Mouse (Mus musculus) liver, embryonic 12.5 days (tissue): Measurements from ENCODE around the gene Adcy2. TPM values are rescaled to one million over a fixed set of nuclear protein-coding genes. Genes with fewer than 3 reads are reported as not detected.

Source experiments
- ATAC-seq: fragments of 200-750 bp; cut with Nextera tagmentation; 2 replicates; pipeline ENCODE4 v1.8.0; 2017; ENCODE audit warnings: moderate number of reproducible peaks, mild to moderate bottlenecking, moderate library complexity
- H3K27ac ChIP-seq: fragments of 300-500 bp; sonication (generic); 2 replicates; pipeline ENCODE4 v1.5.1; 2016; ENCODE audit warnings: mild to moderate bottlenecking
- H3K27me3 ChIP-seq: fragments of 300-500 bp; sonication (generic); replicated peaks from 2 replicates; pipeline ENCODE4 v1.6.1; 2016; ENCODE audit warnings: mild to moderate bottlenecking, moderate library complexity
- H3K36me3 ChIP-seq: fragments of 300-500 bp; sonication (generic); 2 replicates; pipeline ENCODE4 v1.6.1; 2016; ENCODE audit warnings: mild to moderate bottlenecking, moderate library complexity
- H3K4me1 ChIP-seq: fragments of 300-500 bp; sonication (generic); 2 replicates; pipeline ENCODE4 v1.6.1; 2016
- H3K4me2 ChIP-seq: fragments of 300-500 bp; sonication (generic); 2 replicates; pipeline ENCODE4 v1.6.1; 2016; ENCODE audit warnings: mild to moderate bottlenecking, moderate library complexity
- H3K4me3 ChIP-seq: fragments of 300-500 bp; sonication (generic); 2 replicates; pipeline ENCODE4 v1.5.1; 2016; ENCODE audit warnings: mild to moderate bottlenecking, moderate library complexity
- H3K9ac ChIP-seq: fragments of 300-500 bp; sonication (generic); 2 replicates; pipeline ENCODE4 v1.6.1; 2016; ENCODE audit warnings: mild to moderate bottlenecking, moderate library complexity
- H3K9me3 ChIP-seq: fragments of 300-500 bp; sonication (generic); replicated peaks from 2 replicates; pipeline ENCODE4 v1.6.1; 2016; ENCODE audit warnings: mild to moderate bottlenecking, moderate library complexity
- WGBS: fragments of 180-500 bp; shearing (Covaris S2); methylation state at CpG from one replicate; pipeline ENCODE4 v1.1.7; 2016; ENCODE audit not compliant: insufficient replicate concordance; 5-methylcytosine and 5-hydroxymethylcytosine counted together
- polyA plus RNA-seq: library from polyadenylated mRNA; unstranded; fragments of >200 nt; fragmentation: Nextera tagmentation; extraction: Ambion mirVana; gene quantifications from 2 replicates; pipeline ENCODE4 v1.2.1, GENCODE M21; 2016

The Adcy2 gene
- polyA plus RNA-seq = 0.48 and 0.51 TPM in 2 replicates

DNA sequence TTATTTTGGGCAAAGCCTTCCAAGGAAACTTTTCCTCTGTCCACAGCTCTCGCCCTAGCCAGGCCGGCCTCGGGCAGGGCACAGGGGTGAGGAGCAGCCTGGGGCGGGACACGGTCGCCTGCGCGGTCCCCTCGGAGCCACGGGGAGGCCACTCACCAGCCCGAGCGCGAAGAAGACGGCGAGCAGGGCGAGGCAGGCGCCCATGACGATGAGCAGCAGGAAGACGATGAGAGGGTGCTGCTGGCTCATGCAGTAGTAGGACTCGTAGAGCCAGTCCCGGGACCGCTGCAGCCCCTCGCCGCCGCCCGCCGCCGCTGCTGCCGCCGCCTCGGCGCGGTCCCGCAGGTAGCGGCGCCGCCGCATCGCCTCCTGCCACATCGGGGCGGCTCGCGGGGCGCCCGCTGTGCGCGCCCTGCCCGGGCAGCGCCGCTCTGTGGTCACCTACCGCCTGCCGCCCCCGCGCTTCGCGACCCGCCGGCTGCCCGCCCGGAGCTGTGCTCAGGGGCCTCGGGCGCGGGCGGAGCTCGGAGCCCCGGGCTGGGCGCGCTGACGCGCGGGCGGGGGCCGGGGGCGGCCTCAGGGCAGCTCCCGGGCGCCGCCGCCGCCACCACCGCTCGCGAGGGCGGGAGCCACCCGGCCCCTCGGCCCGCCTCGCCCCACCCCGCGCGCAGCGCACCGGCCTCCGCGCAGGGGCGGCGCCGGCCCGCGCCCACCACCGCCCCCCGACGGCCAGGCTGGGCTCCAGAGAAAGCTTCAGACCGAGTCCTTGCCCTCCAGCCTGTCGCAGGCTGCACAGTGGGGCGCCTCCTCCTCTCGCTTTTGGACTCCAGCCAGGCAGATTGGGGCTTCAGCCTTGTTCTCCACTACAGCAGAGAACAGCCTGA, at the start of gene Adcy2:
Gene Adcy2, minus strand, starts transcription at position 624 of the 884 bp plus-strand sequence.
- Histone ChIP-seq H3K4me2 (peak within 1 kb of the TSS; percentile 62), H3K36me3 (no peaks in the 10 kb centered on the region), H3K4me1 (no peaks in the 10 kb centered on the region), H3K9ac (no peak within 1 kb of the TSS), H3K9me3 (no peaks in the 10 kb centered on the region), H3K27me3 (peaks cover 40% of the 10 kb centered on the region), H3K27ac (no peak within 1 kb of the TSS), H3K4me3 (peak within 1 kb of the TSS; percentile 50)
- 2% methylated on average over 64 of the region's 106 CpGs for WGBS
- peak; percentile 63 for ATAC-seq

DNA sequence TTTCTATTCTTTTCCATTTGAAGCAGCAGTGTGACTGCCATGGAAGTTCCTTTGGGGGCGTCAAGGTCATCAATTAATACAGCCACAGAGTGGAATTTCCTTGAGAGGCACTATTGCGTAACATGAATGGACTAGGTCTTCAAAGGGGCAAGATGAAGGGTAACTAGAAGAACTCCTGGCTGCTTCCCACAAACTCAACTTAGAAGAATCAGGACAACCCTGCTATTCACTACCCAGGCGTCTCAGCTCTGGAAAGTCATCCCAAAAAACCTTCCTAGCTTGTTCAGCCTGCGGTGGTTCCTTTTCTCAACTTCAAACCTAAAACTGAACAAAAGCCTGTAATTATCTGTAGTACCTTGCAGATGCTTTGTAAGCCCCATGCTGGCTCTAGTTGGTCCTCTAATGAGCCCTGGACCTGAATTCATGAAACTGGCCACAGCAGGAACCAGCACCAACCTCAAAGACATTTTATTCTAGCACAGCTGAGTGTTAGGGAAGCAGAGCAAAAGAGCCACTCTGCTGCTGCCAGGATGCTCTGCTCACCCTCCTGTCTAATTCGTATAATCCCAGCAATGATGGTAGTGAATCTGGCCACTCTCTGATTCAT, 37.8 kb upstream of the Adcy2 start:
- Histone ChIP-seq H3K4me3 (no peak overlapping the region), H3K9ac (no peak overlapping the region), H3K36me3 (no peaks in the 10 kb centered on the region), H3K27ac (no peak overlapping the region), H3K27me3 (no peaks in the 10 kb centered on the region), H3K9me3 (0 out of 2 replicates have a peak, but pooled peaks cover 4% of the 10 kb centered on the region), H3K4me2 (no peak overlapping the region), H3K4me1 (no peaks in the 10 kb centered on the region)
- no peak for ATAC-seq
- WGBS = 63% methylated on average over 5 of the region's 5 CpGs

DNA sequence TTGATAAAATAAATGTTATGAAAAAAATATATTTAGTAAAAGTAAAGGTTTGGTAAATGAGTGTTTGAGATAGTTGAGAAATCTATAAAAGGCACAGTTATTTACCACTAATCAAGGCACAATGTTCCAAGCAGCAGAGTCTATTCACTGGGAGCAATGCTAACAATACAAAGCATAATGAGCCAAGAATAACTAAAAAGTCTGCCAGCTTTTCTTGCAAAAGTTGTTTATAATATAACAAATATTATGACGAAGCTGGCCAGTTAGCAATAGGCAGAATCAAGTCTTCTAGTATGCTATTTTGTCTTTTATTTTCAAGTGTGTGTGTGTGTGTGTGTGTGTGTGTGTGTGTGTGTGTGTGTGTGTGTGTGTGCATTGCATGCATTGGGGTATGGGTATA, 35.3 kb upstream of the Adcy2 start:
- H3K4me1 ChIP-seq = no peaks in the 10 kb centered on the region
- ATAC-seq = no peak
- no peaks in the 10 kb centered on the region for H3K36me3 ChIP-seq
- no peak overlapping the region for H3K27ac ChIP-seq
- H3K27me3 ChIP-seq = no peaks in the 10 kb centered on the region
- no peak overlapping the region for H3K9ac ChIP-seq
- 0 out of 2 replicates have a peak, but pooled peaks cover 4% of the 10 kb centered on the region for H3K9me3 ChIP-seq
- no peak overlapping the region for H3K4me3 ChIP-seq
- 63% methylated on average over 1 of the region's 1 CpGs for WGBS
- H3K4me2 ChIP-seq = no peak overlapping the region

DNA sequence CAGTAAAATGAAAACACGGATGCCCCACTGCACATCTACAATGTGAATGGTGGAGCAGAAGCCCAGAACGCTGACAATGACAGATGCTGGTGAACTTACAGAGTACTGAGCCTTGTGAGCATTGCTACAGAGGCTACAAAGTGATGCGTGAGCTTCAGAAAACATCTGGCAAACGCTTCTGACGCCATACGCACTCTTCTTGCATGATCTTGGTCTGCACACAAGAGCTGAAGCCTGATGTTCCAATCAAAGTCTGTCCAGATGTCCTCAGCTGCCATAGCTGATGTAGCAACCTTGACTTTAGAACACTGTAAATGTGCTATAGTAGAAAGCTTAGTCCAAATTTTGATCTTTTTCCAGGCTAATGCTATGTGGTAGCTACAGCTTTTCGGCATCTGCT, 34.2 kb upstream of the Adcy2 start:
- no peaks in the 10 kb centered on the region for H3K4me1 ChIP-seq
- 0 out of 2 replicates have a peak, but pooled peaks cover 4% of the 10 kb centered on the region for H3K9me3 ChIP-seq
- WGBS = 74% methylated on average over 7 of the region's 7 CpGs
- ATAC-seq = no peak
- no peak overlapping the region for H3K4me2 ChIP-seq
- H3K27ac ChIP-seq = no peak overlapping the region
- H3K27me3 ChIP-seq = no peaks in the 10 kb centered on the region
- H3K9ac ChIP-seq = no peak overlapping the region
- H3K4me3 ChIP-seq = no peak overlapping the region
- no peaks in the 10 kb centered on the region for H3K36me3 ChIP-seq

DNA sequence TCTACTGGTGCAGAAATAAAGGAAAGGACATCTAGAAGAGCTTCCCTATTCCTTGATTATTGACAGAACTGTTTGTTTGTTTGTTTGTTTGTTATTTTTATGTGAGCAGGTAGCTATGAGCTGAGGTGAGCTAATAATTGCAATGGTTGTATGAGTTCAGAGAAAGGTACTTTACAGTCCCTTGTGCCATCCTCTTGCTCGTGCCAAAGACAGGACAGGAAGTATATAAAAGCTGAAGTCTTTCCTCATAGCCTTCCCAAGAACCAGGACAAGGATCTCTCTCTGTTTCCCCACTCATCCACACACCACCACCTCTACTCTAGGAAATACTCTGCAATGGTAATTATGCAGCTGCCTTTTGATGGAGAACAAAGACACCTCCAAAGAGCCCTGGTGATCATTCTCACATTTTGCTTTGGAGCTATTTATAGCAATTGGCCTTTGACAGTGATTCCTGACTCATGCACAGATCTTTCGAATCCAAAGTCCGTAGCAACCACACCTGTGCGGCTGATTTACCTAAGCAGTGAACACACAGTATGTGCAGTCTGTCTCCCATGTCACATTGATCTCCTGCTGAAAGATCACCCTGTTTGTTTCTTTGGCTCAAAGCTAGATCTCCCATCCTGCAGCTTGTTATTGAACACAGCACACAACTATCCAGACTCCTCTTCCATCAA, 29.9 kb upstream of the Adcy2 start:
- no peak for ATAC-seq
- 0 out of 2 replicates have a peak, but pooled peaks cover 4% of the 10 kb centered on the region for H3K9me3 ChIP-seq
- H3K36me3 ChIP-seq = no peaks in the 10 kb centered on the region
- H3K27me3 ChIP-seq = no peaks in the 10 kb centered on the region
- no peak overlapping the region for H3K4me3 ChIP-seq
- H3K9ac ChIP-seq = no peak overlapping the region
- no peak overlapping the region for H3K4me2 ChIP-seq
- no peaks in the 10 kb centered on the region for H3K4me1 ChIP-seq
- no peak overlapping the region for H3K27ac ChIP-seq
- WGBS = 63% methylated on average over 4 of the region's 4 CpGs

DNA sequence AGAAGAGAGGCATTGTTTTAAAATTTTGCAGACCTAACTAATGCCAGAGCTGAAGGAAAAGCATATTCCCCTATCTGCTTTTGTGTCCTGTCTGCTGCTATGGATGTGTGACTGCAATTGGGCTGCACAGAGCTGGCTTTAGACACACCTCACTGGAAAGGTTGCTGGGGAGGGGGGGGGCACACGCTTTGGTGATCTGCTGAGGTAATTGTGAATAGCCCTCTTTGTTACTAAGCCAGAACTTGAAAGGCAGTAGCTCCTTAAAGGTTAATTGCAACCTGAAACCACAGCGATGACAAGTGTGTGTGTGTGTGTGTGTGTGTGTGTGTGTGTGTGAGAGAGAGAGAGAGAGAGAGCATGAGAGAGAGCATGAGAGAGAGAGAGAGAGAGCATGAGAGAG, 25.6 kb upstream of the Adcy2 start:
- Histone ChIP-seq H3K27ac (no peak overlapping the region), H3K36me3 (no peaks in the 10 kb centered on the region), H3K4me1 (no peaks in the 10 kb centered on the region), H3K9me3 (no peaks in the 10 kb centered on the region), H3K27me3 (no peaks in the 10 kb centered on the region), H3K9ac (no peak overlapping the region), H3K4me2 (no peak overlapping the region), H3K4me3 (no peak overlapping the region)
- WGBS = 49% methylated on average over 2 of the region's 2 CpGs
- no peak for ATAC-seq

DNA sequence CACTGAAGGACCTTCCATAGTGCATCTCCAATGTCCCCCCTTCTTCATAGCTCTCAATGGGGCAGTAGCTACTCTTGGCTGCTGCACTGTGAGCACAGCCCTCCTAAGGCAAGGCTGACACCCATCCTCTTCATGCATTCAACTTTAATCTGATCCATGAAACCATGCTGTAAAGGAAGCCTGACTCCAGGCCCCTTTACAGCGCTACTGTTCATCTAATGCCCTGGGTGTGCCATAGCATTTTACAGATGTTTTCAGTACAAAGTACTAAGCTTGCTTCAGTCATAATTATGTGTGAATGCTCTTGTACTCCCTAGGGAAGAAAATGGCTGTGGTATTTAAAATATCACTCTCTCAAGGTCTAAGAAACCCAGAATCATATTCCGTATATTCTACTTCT, 23.9 kb upstream of the Adcy2 start:
- no peak overlapping the region for H3K4me2 ChIP-seq
- H3K36me3 ChIP-seq = no peaks in the 10 kb centered on the region
- H3K9me3 ChIP-seq = no peaks in the 10 kb centered on the region
- no peak for ATAC-seq
- H3K4me3 ChIP-seq = no peak overlapping the region
- no peaks in the 10 kb centered on the region for H3K4me1 ChIP-seq
- WGBS = 91% methylated on average over 2 of the region's 2 CpGs
- no peak overlapping the region for H3K9ac ChIP-seq
- H3K27me3 ChIP-seq = no peaks in the 10 kb centered on the region
- no peak overlapping the region for H3K27ac ChIP-seq

DNA sequence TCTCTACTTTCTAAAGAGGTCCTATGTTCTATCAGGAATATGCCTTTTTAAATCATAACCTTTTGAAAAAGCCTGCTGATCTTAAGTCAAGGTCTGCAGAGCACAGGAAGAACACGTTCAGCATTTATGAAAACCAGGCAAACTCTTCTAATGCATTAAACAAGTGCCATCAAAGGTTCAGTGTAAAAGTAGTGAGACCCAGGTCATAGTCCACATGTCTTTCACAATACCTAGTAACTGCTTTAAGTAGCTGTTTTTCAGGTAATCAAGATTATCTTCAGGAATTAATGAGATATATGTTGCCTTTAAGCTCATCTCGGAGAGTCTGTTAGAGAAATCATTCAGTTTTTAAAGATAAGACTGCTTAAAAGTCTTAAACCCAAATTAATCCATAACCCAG, 21.2 kb upstream of the Adcy2 start:
- Histone ChIP-seq H3K27ac (no peak overlapping the region), H3K36me3 (no peaks in the 10 kb centered on the region), H3K9me3 (no peaks in the 10 kb centered on the region), H3K9ac (no peak overlapping the region), H3K4me2 (no peak overlapping the region), H3K4me3 (no peak overlapping the region), H3K4me1 (no peaks in the 10 kb centered on the region), H3K27me3 (no peaks in the 10 kb centered on the region)
- WGBS = 49% methylated on average over 2 of the region's 2 CpGs
- ATAC-seq = no peak

DNA sequence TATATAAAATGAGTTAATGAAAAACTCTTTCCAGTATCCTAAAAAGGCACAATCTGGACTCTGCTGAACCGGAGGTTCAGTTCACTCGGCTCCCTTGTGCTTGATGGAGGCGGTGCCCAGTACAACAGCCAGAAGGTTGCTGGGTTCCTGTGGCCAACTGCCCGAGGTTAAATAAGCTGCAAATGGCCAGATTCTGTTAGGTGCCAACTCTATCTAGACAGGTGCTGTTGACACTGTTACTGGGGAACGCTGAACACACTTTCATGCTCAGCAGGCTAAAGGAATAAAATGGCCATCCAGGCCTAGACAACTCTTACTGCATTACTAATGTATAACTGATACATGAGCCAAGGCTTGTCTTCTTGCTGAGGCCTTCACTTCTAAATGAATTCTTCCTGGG, 7.6 kb upstream of the Adcy2 start:
- ATAC-seq = no peak
- H3K27me3 ChIP-seq = no peaks in the 10 kb centered on the region
- WGBS = 63% methylated on average over 5 of the region's 5 CpGs
- no peaks in the 10 kb centered on the region for H3K36me3 ChIP-seq
- H3K4me3 ChIP-seq = no peak overlapping the region
- H3K27ac ChIP-seq = no peak overlapping the region
- no peak overlapping the region for H3K9ac ChIP-seq
- H3K9me3 ChIP-seq = no peaks in the 10 kb centered on the region
- H3K4me2 ChIP-seq = no peak overlapping the region
- no peaks in the 10 kb centered on the region for H3K4me1 ChIP-seq

DNA sequence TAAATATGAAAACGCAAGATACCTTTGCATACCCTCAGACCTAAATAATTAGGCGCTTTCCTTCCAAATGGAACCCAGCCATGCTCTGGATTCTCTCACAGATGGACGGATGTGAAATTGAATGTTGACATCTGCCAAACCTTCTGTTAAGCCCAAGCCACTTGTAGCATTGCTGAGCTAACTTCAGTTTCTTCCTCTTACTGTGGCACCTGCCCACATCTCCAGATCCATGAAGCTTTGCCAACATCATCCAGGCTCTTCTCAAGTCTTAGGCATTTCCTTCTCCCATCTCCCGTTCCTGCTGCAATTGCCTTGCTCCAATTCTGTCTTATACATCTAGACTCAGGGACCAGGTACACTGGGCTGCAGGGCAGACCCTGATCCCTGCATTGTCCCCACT, 6.8 kb upstream of the Adcy2 start:
- Histone ChIP-seq H3K9ac (no peak overlapping the region), H3K4me3 (no peak overlapping the region), H3K4me1 (no peaks in the 10 kb centered on the region), H3K27ac (no peak overlapping the region), H3K9me3 (no peaks in the 10 kb centered on the region), H3K4me2 (no peak overlapping the region), H3K27me3 (peaks cover 1% of the 10 kb centered on the region; the same call in 1 of the 2 replicates), H3K36me3 (no peaks in the 10 kb centered on the region)
- WGBS = 59% methylated on average over 4 of the region's 4 CpGs
- no peak for ATAC-seq

DNA sequence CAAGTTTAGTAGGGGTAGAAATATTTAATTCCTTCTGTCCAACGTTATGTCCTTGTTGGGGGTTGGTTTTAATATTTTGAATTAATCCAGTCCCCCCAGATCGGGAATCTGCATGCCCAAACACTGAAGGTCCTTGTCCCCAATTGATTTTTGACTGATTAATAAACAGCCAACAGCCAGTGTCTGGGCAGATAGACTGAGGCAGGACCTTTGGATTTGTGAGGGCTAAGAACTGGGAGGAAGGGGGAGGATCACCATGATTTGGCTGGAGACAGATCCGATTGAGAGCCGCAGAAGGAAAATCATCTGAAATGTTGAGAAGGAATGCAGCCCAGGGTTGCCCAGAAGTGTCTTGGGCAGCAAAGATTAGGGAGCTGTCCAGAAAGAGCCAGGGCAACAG, 5.1 kb upstream of the Adcy2 start:
- Histone ChIP-seq H3K36me3 (no peaks in the 10 kb centered on the region), H3K9me3 (no peaks in the 10 kb centered on the region), H3K27ac (no peak overlapping the region), H3K9ac (no peak overlapping the region), H3K4me3 (no peak overlapping the region), H3K4me2 (no peak overlapping the region), H3K4me1 (no peaks in the 10 kb centered on the region), H3K27me3 (peaks cover 18% of the 10 kb centered on the region)
- WGBS = 55% methylated on average over 4 of the region's 4 CpGs
- no peak for ATAC-seq

DNA sequence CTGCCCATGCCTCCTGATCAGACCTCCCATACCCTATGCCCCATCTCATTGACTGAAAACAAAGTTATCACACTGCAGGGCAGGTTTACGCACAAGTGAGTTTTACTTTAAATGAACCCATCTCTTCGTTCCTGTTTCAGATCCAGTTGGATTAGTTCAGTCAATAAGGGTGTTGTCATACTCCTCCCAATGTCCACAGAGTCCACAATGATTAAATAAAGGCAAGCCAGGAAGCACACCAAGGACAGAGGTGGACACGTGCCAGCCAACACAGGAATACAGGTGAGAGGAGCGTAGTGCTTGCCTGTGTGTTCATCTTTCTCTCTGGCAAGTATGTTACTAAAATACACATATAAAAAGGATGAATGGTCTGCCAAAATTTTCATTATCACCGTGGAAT, 3.3 kb upstream of the Adcy2 start:
- WGBS = 60% methylated on average over 5 of the region's 5 CpGs
- Histone ChIP-seq H3K4me3 (no peak overlapping the region), H3K27me3 (peaks cover 36% of the 10 kb centered on the region), H3K9ac (no peak overlapping the region), H3K36me3 (no peaks in the 10 kb centered on the region), H3K4me1 (no peaks in the 10 kb centered on the region), H3K4me2 (no peak overlapping the region), H3K9me3 (no peaks in the 10 kb centered on the region), H3K27ac (no peak overlapping the region)
- ATAC-seq = 0 out of 2 replicates have a peak, but pooled peaks have one; percentile 49
